Mouse (Mus musculus) thymus, postnatal 0 days (tissue): ENCODE measurements around the gene Tex12. TPM values are rescaled to one million over a fixed set of nuclear protein-coding genes. Genes with fewer than 3 reads are reported as not detected.

Experiments
- DNase-seq: peaks from one replicate; pipeline ENCODE4 v3.0.0-alpha.2; 2015; ENCODE audit warnings: low spot score
- polyA plus RNA-seq: library from polyadenylated mRNA; unstranded; fragments of >200 nt; fragmentation: Nextera tagmentation; extraction: Ambion mirVana; gene quantifications from 2 replicates; pipeline ENCODE4 v1.2.1, GENCODE M21; 2015

The Tex12 gene
- polyA plus RNA-seq: not detected in 2 replicates

- DNase-seq: no peak
Observed at GRCm38 (mm10) chr9:50561145-50561917, at the start of gene Tex12. Gene Tex12 (minus strand): TSS chr9:50561325.

- DNase-seq: no peak
Observed at GRCm38 (mm10) chr9:50604338-50604737, 43.2 kb upstream of the Tex12 start.

GRCm38 (mm10) chr9:50603998-50604324, 42.8 kb upstream of the Tex12 start:
- no peak for DNase-seq

- DNase-seq: peak; percentile 96
Observed at GRCm38 (mm10) chr9:50603189-50603997, 42.3 kb upstream of the Tex12 start, which contains the start of the genes Sdhd and Timm8b. Gene Sdhd (minus strand): TSS chr9:50603812. Gene Timm8b (plus strand): TSS chr9:50603910.

- no peak for DNase-seq
Observed at GRCm38 (mm10) chr9:50602055-50602845, 41.1 kb upstream of the Tex12 start.

GRCm38 (mm10) chr9:50601536-50601935, 40.4 kb upstream of the Tex12 start:
- DNase-seq: no peak

- DNase-seq: no peak
Observed at GRCm38 (mm10) chr9:50596973-50597372, 35.8 kb upstream of the Tex12 start.

GRCm38 (mm10) chr9:50594794-50595417, 33.8 kb upstream of the Tex12 start:
- DNase-seq: no peak

GRCm38 (mm10) chr9:50593544-50593943, 32.4 kb upstream of the Tex12 start:
- DNase-seq: peak; percentile 62

- no peak for DNase-seq
Observed at GRCm38 (mm10) chr9:50592955-50593354, 31.8 kb upstream of the Tex12 start.

- DNase-seq: peak; percentile 20
Observed at GRCm38 (mm10) chr9:50590856-50591518, 29.9 kb upstream of the Tex12 start.

GRCm38 (mm10) chr9:50586955-50587354, 25.8 kb upstream of the Tex12 start:
- no peak for DNase-seq

- DNase-seq: no peak
Observed at GRCm38 (mm10) chr9:50585145-50585818, 24.2 kb upstream of the Tex12 start.

- no peak for DNase-seq
Observed at GRCm38 (mm10) chr9:50580370-50580769, 19.2 kb upstream of the Tex12 start.

GRCm38 (mm10) chr9:50569599-50570525, 8.7 kb upstream of the Tex12 start:
- no peak for DNase-seq

- DNase-seq: no peak
Observed at GRCm38 (mm10) chr9:50567881-50568280, 6.8 kb upstream of the Tex12 start.

- no peak for DNase-seq
Observed at GRCm38 (mm10) chr9:50567372-50567771, 6.2 kb upstream of the Tex12 start.

- no peak for DNase-seq
Observed at GRCm38 (mm10) chr9:50565940-50566339, 4.8 kb upstream of the Tex12 start.

GRCm38 (mm10) chr9:50565173-50565572, 4.0 kb upstream of the Tex12 start:
- DNase-seq: no peak
